Mouse (Mus musculus) myocyte (in vitro differentiated cells): ENCODE results near the gene Usb1.

Source experiments
- CEBPB ChIP-seq: IDR thresholded peaks from 2 replicates; pipeline ENCODE4 v1.6.1; 2011; ENCODE audit warnings: mild to moderate bottlenecking, moderate library complexity; ENCODE audit not compliant: poor library complexity, insufficient read depth, severe bottlenecking
- MAX ChIP-seq: IDR thresholded peaks from one replicate; pipeline ENCODE4 v1.6.1; 2011; ENCODE audit warnings: low read depth, mild to moderate bottlenecking, control low read depth
- MYOD1 ChIP-seq, 3 experiments: IDR thresholded peaks; one replicate each; pipeline ENCODE4 v1.6.1; 2011; ENCODE audit warnings: control low read depth in 2 of 3, low read depth in 2 of 3, mild to moderate bottlenecking in 2 of 3, moderate library complexity in 1 of 3; ENCODE audit not compliant: insufficient read length in 2 of 3, control insufficient read depth in 1 of 3
- MYOG ChIP-seq, 3 experiments: IDR thresholded peaks; one replicate each; pipeline ENCODE4 v1.6.1; 2011; ENCODE audit warnings: control low read depth in 2 of 3, low read depth in 2 of 3, mild to moderate bottlenecking in 2 of 3; ENCODE audit not compliant: insufficient read length in 2 of 3, control insufficient read depth in 1 of 3, insufficient read depth in 1 of 3
- POLR2A ChIP-seq: IDR thresholded peaks from one replicate; pipeline ENCODE4 v1.6.1; 2011; ENCODE audit warnings: low read depth, mild to moderate bottlenecking, control low read depth, moderate library complexity; ENCODE audit not compliant: insufficient read length
- POLR2AphosphoS2 ChIP-seq: IDR thresholded peaks from one replicate; pipeline ENCODE4 v1.6.1; 2011; ENCODE audit warnings: low read depth, control low read depth; ENCODE audit not compliant: insufficient read length
- SRF ChIP-seq: IDR thresholded peaks from one replicate; pipeline ENCODE4 v1.6.1; 2011; ENCODE audit warnings: low read depth; ENCODE audit not compliant: control insufficient read depth, insufficient read length
- TCF12 ChIP-seq: IDR thresholded peaks from one replicate; pipeline ENCODE4 v1.6.1; 2011; ENCODE audit warnings: mild to moderate bottlenecking, control low read depth; ENCODE audit not compliant: poor library complexity, insufficient read depth, severe bottlenecking
- USF1 ChIP-seq: IDR thresholded peaks from one replicate; pipeline ENCODE4 v1.6.1; 2011; ENCODE audit warnings: low read depth, mild to moderate bottlenecking, control low read depth, moderate library complexity

- TF ChIP-seq MAX (no peak), USF1 (no peak), TCF12 (no peak), MYOD1 (IDR thresholded peaks at IDR 0.05; ENCODE audit: control insufficient read depth in 1 of 3, insufficient read length in 2 of 3, low read depth in 2 of 3) (no peak), MYOG (IDR thresholded peaks at IDR 0.05; ENCODE audit: control insufficient read depth in 1 of 3, insufficient read depth in 1 of 3, insufficient read length in 2 of 3, low read depth in 2 of 3) (no peak), POLR2A (no peak), CEBPB (no peak), SRF (no peak), POLR2AphosphoS2 (no peak)
Measured at GRCm38 (mm10) chr8:95348356-95348755, 16.3 kb downstream of the Usb1 start.
